Mouse (Mus musculus): ENCODE measurements around the gene Gm9964.
"Not testable (repeated sequence)": the region's sequence is repeated elsewhere in the genome, so short reads cannot be mapped to it uniquely, and the experiment has no call there.

The Gm9964 gene

GRCm38 (mm10) chr11:79299719-79300431 lies 3.2 kb upstream of the Gm9964 start:
- no peak for DNase-seq (ENCODE audit: inconsistent ontology term)

DNA sequence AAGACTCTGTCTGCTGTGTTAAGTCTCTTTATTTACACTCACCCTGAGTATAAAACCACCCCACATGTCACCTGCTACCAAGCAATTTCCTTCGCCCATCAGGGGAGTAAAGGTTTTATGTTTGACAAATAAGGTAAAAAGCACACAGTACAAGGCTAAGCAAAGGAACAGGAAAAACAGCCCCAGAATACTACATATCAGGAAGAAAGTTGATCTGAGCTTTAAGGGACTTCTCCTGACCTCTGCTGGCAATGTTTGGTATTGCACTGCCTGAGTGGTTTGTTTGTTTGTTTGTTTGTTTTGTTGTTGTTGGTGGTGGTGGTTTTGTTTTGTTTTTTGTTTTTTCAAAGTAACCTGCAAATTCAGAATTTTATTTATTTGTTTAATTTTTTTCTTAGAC lies 539 bp downstream of the Gm9964 start:
- DNase-seq (ENCODE audit: inconsistent ontology term) = no peak

- DNase-seq (ENCODE audit: inconsistent ontology term) = no peak
These were observed 2.7 kb downstream of the Gm9964 start for GRCm38 (mm10) chr11:79293971-79294370.

GRCm38 (mm10) chr11:79293025-79293424 lies 3.7 kb downstream of the Gm9964 start:
- DNase-seq (ENCODE audit: inconsistent ontology term) = no peak

DNA sequence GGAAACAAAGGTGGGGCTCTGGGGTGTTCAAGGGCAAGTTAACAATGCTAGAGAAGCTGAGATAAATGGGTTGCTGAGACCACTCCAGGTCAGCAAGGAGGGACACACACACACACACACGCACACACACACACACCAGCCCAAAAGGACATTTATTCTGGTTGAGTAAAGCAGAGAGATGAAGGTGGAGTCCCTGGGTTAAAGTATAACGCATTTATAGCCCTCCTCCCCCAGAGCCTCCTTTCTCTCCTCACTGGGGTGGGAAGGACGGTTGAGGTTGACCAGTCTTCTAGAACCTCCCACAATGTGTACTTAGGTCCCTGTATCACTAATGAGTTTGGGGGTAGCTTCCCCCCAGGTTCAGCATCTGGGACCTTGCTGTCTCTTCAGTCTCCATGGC lies 4.6 kb downstream of the Gm9964 start:
- no peak for DNase-seq (ENCODE audit: inconsistent ontology term)

DNA sequence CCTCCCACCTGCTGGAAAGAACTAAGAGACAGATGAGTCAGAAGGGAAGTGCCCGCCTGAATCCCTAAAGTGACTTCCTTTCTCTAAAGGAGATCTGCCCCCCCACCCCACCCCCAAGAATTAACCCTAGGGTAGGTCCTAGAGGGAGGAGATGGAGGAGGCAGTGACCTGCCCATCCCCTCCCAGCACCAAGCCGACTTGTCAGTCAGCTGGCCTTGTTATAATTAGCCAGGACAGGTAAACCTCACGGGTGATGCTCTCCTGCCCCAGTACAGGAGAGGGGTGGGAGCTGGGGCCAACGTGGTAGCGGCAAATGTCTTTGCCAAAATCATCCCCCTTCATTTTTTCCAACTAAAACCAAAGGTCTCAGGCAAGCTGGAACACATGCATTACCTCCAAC lies 5.1 kb downstream of the Gm9964 start:
- no peak for DNase-seq (ENCODE audit: inconsistent ontology term)

GRCm38 (mm10) chr11:79290473-79290872 lies 6.2 kb downstream of the Gm9964 start:
- peak; percentile 51 for DNase-seq (ENCODE audit: inconsistent ontology term)

DNA sequence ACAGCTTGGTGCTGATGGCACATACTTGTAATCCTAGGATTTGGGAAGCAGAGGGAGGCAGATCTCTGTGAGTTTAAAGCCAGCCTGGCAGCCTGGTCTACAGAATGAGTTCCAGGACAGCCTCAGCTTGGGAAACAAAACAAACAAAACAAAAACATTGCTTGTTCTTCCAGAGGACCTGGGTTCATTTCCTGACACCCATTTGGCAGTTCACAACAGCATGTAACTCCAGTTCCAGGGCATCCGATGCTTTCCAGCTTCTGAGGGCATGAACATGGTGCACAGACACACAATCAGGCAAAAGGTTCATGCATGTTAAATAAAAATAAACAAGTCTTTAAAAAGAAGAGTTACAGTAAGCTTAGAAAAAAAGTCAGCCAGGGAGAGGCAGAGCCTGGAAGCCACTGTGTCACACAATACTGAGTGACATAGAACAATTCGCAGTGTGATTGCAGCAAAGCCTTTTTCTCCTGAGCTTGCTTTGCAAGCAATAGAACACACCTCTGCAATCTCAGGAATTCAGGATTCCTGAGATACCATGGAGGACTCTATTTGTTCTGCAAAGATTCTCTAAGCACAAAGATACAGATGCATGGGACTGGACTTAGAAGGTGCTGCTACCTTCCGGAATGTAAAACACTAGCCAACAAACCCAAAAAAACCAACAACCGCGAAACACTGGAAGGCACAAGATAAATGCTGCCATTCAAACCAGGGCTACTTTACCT lies 7.6 kb downstream of the Gm9964 start:
- no peak for DNase-seq (ENCODE audit: inconsistent ontology term)

DNA sequence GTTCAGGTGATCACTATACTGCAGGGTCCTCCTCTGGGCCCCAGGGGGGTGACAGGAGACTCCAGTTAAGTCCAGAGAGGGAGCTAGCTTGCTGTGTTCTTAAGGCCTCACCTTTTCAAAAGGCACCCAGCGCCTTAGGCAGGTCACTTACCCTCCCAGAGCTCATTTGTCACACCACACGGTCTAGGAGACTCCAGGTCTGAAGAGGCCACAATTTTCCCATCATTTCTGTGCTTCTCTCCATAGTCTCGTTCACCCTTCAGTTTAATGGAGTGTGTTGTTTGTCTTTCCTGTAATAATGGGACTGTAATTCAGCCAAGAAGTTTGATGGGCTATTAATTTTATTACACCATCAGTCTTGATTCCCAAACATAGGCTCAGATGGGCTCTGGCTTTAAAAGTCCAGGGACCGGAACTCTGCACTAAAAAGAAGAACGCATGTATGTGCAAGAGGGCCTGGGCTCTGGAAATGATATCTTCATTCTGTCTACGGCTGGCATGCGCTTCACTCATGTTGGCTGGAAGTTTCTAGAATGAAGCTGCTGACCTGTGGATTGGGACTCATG lies 8.3 kb downstream of the Gm9964 start:
- DNase-seq (ENCODE audit: inconsistent ontology term) = no peak

DNA sequence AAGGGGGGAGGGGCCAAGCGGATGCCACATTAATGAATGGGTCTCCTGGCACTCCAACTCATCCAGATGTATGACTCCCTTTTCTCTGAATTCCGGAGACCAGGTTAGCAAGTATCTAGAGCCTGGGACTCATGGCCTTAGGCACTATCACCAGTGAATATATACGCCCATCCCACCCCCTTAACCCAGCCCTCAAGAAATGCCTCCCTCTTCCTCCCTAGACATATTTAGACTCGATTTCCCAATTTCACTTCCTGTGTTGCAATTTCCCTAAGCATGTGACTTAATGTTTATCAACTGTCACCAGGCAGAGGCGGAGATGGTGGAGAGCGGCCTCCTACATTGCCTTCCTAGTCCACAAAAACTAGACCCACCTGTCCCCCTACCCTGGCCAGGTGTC lies 9.3 kb downstream of the Gm9964 start:
- no peak for DNase-seq (ENCODE audit: inconsistent ontology term)

GRCm38 (mm10) chr11:79286305-79286799 lies 10.4 kb downstream of the Gm9964 start:
- no peak for DNase-seq (ENCODE audit: inconsistent ontology term)

DNA sequence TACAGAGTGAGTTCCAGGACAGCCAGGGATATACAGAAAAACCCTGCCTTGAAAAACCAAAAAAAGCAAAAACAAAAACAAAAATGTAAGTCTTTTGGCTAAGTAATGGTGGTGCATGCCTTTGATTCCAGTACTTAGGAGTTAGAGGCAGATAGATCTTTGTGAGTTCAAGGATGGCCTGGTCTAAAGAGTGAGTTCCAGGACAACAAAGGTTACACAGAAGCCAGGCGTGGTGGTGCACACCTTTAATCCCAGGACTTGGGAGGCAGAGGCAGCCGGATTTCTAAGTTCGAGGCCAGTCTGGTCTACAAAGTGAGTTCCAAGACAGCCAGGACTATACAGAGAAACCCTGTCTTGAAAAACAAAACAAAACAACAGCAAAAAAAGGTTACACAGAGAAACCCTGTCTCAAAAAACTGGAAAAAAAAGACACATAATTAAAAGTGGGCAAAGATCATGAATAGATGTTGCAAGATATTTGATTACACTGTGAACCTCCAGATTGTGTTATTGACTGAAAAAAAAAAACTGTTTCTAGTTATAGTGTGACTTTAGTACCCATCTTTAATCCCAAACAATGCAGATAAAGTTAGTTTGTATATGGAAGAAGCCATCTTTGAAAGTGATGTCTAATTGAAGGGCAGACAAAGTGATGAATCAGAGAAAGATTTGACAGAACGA lies 13.2 kb downstream of the Gm9964 start:
- no peak for DNase-seq (ENCODE audit: inconsistent ontology term)

DNA sequence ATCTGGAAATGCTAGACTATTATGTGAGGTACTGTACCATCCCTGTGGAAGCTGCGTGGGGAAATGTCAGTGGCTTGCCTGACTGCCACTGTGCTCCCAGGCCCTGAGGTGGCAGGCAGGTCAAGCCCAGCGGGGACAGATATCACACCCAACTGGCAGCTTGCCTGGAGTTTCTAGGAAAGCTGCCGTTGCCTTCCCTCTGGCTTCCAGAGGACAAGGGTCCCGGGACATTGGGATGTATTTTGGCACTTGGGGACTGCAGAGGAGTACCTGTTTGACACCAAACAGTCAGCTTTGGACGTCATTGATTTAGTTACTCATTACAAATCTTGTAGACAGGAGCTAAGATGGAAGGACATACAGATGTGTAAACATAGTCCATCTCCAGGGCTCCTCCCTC lies 15.3 kb downstream of the Gm9964 start:
- DNase-seq (ENCODE audit: inconsistent ontology term) = no peak

DNA sequence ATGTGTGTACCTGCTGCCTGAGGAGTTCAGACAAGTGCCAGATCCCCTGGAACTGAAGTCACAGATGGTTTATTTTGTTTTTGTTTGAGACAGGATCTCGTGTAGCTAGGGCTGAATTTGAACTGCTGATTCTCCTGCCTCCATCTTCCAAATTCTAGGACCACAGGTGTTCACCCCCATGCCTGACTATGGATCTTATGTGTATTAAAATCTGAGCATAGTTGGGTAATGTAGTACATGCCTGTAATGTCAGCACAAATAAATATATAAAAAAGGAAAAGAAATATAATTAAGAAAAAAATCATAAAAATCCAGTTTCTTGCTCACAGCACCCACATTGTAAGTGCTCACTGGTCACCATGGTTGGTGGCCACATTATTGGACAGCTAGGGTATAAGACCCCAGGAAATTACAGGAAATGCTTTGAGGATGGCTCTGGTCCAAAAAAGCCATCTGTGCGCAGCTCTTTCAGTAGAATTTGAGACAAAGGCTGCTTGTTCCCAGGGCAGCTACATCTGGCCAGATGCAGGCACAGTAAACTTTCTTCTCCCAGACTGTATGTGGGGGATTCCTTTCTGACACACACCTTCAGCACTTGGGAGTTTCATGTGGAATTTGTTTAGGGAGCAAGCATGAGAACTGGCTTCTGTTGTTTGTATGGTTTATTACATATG lies 16.8 kb downstream of the Gm9964 start:
- no peak for DNase-seq (ENCODE audit: inconsistent ontology term)

DNA sequence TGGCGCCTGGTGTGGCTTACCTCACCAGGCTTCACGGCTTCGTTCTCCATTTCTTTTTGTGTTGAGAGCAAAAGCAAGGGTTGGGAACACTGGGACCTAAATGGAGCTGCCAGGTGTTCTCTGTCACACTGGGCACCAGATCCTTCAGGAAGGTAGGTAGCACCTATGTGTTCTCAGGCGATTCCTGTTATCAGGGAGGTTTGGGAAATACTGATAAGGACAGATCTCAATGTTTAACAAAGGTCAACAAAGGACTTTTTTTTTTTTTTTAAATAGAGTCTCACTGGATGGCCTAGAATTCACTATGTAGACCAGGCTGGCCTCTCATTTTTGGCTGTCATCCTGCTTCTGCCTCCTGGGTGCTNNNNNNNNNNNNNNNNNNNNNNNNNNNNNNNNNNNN lies 22.9 kb downstream of the Gm9964 start:
- no peak for DNase-seq (ENCODE audit: inconsistent ontology term)

GRCm38 (mm10) chr11:79273039-79273438 lies 23.7 kb downstream of the Gm9964 start:
- no peak for DNase-seq (ENCODE audit: inconsistent ontology term)

DNA sequence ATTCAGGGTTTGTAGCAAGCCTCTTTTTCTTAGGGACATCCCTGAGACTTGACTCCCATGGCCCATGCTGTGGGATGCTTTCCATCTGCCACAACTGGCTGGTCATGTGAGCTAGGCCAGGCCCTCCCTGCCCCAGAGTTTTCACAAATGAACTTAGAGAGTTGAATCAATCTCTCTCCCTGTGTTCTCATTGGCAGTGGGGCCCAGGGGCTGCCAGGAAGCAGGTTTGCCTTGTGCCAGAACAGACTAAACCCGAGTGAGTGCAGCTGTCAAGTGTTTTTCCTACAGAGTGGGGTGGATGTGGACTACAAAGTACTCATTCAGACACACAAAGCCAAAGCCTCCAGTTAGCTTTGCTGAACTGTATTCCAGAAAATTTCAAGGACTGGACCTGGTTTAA lies 29.5 kb downstream of the Gm9964 start:
- peak; percentile 58 for DNase-seq (ENCODE audit: inconsistent ontology term)

DNA sequence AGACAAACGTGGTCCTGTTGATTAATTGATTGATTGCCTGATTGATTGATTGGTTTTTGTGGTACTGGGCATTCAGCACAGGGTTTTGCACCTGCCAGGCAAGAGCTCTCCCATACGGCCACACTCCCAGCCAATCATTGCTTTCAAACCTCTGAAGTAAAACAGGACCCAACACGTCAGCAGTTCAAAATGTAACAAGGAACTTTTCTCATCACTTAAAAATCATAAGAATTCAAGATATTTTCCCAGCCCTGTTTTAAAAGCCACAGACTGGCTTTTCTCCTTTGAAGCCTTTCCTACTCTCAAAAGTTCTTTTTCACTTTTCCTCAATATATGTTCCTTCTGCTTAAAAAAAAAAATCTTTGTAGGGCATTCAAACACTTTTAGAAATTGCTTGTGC lies 32.3 kb downstream of the Gm9964 start:
- peak; percentile 66 for DNase-seq (ENCODE audit: inconsistent ontology term)

DNA sequence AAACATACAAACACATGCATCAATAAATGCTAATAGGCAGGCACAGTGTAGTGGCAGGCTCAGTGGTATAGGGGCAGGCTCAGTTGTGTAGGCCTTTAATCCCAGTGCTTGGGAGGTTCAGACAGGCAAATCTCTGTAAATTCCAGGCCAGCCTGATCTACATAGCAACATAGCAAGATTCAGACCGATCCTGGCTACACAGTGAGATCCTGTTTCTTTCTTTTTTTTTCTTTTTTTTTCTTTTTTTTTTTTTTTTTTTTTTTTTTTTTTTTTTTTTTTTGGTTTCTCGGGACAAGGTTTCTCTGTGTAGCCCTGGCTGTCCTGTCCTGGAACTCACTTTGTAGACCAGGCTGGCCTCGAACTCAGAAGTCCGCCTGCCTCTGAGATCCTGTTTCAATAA lies 36.6 kb downstream of the Gm9964 start:
- DNase-seq (ENCODE audit: inconsistent ontology term) = not testable (repeated sequence)

GRCm38 (mm10) chr11:79258738-79259137 lies 38.0 kb downstream of the Gm9964 start:
- DNase-seq (ENCODE audit: inconsistent ontology term) = no peak

DNA sequence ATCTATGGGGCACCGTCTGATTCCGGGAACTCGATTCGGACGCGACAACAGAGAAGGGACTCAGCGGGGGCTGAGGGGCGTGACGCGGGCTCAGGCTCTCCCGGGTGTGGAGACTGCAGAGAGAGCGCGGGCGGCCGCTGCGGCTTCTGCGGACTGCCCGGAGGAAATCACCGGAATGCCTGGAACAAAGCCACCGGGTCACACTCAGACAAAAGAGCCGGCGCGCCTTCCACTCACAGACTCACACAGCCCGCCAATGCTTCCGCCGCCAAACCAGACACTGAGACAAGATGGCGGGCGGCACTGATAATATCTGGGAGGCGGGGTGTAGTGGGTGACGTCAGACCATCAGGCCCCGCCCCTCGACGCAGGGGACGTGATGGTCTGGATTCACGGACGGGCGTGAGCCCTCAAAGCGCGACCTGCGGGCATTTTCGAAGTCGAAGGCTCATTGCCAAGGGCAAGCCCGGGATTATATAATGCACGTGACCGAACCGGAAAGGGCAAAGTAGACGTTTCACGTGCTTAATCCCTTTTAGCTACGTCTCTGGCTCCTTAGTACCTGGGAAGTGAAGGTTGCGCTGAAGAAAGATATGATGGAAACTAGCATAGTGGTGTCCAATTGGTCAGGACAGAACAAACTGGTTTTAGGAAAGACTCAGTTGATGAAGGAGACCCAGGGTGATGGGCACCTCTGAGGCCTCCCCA lies 42.2 kb downstream of the Gm9964 start, which contains the start of gene Wsb1:
Gene Wsb1, minus strand, starts transcription at position 281 of the 708 bp plus-strand sequence.
- peak; percentile 95 for DNase-seq (ENCODE audit: inconsistent ontology term)
